Mouse (Mus musculus) hindlimb bud, embryonic 11.5 days (tissue): Measurements from ENCODE around the gene Polr3gl.
A peak's percentile ranks its signal among the peaks of the same experiment; 100 is the strongest.

Experiments used
- DNase-seq: peaks from one replicate; pipeline ENCODE4 v3.0.0-alpha.2; 2012; ENCODE audit warnings: low read depth, low spot score; ENCODE audit errors: extremely low spot score

Gene Polr3gl

DNA sequence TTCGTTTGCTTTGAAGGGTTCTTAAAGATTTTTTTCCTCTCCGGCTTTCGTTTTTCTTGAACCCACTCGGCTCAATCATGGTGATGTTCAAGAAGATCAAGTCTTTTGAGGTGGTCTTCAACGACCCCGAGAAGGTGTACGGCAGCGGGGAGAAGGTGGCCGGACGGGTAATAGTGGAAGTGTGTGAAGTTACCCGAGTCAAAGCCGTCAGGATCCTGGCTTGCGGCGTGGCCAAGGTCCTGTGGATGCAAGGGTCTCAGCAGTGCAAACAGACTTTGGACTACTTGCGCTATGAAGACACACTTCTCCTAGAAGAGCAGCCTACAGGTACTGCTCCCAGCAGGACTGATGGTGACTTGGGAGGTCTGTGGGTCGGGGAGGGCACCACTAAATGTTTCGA lies 35.8 kb downstream of the Polr3gl start:
- no peak for DNase-seq

DNA sequence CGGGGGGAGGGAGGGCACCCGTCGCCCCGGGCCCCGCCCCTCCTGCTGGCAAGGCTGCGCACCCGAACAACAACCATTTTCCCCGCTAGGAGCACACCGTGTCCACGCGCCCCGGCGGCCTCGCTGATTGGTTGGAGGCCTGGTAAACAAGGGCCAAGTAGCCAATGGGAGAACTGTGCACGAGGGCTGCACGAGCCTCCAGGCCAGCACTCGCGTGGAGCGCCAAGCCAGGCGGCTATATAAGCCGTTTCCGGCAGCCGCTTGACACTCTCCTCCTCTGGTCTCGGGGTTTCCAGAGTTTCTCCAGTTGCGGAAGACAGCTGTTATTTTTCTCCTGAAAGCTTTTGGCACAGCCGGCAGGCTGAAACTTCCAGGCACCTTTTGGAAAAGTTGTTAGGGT lies 36.3 kb downstream of the Polr3gl start, which contains the start of gene Txnip:
TSS of gene Txnip (plus strand) at position 264 of the 400 bp plus-strand sequence.
- peak; percentile 96 for DNase-seq

DNA sequence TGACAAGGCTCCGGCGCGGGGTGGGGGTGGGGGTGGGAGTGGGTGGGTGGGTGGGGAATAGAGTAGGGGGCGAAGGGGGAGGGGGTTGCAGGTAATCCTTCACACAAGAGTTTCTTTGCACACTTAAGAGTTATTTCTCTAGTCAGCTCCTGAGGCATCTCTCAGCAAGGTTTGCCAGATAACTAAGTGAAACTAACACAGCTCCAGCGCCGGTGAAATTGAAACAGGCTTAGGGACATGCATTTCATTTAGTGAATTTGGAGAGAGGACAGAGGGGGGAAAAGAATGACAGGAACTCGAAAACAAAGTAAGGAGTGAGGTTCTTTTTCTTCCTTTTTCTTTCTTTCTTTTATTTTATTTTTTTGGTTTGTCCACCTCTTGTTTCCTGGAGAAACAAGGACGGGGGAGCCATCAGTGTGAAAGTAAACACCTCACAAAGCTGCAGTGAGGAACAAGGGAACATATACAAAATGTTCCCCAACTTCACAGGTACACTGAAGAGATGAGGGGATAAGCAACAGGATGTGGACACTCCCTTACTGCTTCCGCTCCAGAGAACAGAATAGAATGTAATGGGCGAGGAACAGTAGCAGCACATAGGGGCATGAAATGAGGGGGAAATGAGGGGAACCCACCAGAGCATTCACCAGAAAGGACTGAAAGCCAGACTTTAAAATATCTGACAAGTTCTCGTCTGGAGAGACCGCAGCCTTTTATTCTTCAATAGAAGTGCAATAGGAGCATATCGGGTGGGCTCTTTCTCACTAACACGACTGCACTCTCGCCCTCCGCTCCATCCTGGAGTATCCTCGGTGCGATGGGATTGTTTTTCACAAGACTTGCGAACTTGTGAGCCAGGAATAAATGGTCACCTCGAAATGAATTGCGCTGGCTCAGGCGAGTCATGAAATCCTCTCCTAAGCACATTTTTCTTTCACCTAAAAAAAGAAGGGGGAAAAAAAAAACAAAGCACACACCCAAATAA lies 37.0 kb downstream of the Polr3gl start:
- DNase-seq = no peak

DNA sequence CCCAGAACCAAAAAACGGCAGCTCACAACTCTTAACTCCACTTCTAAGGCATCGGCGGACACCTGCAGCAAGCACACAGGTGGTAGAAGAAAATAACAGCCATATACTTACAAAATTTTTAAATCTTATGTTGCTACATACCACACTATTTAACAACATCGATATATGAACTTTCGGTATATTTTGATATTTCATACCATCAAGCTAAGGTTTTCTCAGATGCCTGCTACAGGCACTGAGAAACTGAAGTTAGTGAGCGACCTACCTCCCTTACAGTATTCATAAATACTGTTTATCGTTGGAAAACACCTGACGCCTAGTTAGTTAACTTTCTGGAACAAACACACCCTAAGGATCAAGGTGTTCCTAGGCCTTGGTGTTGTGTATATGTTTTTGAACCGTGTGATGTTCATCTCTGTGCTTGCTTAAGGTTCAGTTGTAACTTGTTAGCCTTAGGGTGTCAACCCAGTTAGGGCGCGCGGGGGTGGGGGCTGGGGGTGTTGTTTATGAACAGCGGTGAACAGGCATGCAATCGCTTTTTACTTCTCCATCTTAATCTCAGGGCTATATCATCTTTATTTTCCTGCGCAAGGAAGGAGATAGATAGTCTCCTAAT lies 37.9 kb downstream of the Polr3gl start:
- no peak for DNase-seq

- DNase-seq = no peak
These were observed 38.9 kb downstream of the Polr3gl start for GRCm38 (mm10) chr3:96555041-96555596.

DNA sequence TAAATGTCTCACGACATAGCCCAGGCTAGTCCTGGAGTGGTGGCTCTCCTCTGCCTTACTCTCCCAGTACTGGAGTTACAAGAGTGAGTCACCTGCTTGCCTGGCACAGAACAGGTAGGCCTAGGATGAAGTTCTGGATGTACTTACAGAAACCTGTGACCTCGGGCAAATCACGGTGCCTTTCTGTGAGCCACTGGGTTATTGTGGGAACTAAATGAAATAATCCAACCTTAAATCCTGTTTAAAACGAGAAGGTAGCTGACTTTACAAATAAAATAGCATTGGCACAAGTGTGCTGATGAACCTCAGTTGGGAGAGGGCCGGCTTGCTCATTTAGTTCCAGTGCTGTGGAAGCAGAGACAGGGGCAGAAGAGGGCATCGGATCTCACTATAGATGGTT lies 39.7 kb downstream of the Polr3gl start:
- DNase-seq = no peak

GRCm38 (mm10) chr3:96553601-96554000 lies 40.4 kb downstream of the Polr3gl start:
- DNase-seq = no peak

GRCm38 (mm10) chr3:96551890-96552289 lies 42.1 kb downstream of the Polr3gl start:
- DNase-seq = no peak

GRCm38 (mm10) chr3:96551203-96551602 lies 42.8 kb downstream of the Polr3gl start:
- DNase-seq = no peak

- DNase-seq = no peak
These were observed 44.6 kb downstream of the Polr3gl start for GRCm38 (mm10) chr3:96549346-96549745.

GRCm38 (mm10) chr3:96548824-96549223 lies 45.2 kb downstream of the Polr3gl start:
- DNase-seq = no peak

DNA sequence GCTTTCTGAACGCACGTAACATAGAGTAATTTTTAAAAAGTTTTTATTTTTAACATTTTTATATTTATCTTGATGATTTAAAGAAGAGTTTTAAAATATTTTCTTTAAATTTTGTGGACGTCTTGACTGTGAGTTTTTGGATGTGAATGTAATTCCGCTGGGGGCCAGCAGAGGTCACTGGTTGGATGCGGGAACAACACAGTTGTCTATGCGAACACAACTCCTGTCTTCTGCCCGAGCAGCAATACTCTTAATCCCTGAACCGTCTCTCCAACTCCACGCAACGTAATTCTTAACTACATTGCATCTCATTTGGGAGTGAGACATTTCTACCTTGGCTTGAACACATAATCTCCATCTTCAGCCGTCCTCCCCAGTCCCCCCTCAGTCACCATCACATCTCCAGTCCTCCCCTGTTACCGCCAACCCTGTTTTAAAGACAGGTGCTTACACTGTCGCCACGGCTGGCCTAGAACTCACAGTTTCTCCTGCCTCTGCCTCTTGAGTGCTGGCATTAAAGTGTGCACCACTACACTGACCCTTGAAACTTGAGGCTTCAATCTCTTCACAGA lies 46.5 kb downstream of the Polr3gl start:
- DNase-seq = no peak

DNA sequence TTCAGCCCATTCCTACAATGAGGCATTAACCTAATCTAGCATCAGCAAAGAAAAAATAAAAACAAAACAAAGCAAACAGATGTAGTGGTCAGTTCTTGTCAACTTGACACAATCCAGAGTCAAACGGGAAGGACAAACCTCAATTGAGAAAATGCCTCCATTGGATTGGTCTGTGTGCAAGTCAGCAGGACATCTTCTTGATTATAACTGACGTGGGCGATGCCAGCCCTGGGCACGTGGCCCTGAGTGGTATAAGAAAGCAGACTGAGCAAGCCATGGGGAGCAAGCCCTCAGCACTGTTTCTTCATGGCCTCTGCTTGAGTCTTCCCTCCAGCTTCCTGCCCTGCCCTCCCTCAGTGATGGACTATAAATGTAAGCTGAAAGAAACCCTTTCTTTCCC lies 47.1 kb downstream of the Polr3gl start:
- no peak for DNase-seq

- DNase-seq = no peak
These were observed 48.4 kb downstream of the Polr3gl start for GRCm38 (mm10) chr3:96545565-96545964.

DNA sequence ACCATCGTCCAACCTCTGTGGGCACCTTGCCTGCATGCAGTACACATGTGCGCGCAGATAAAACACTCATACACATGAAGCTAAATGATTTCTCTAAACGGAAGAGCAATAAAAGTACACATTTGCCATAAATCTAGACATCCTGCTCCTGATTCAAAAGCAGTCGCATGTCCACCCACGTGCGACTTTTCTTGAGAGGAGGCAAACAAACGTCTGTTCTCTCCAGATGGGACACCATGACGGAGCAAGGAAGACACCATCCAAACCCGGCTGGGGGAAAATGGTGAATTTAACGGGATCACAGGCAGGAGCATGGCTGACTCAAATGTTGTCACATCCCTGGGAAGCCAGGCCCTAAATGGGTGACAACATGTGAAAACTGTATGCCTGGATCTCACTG lies 50.6 kb downstream of the Polr3gl start:
- no peak for DNase-seq

DNA sequence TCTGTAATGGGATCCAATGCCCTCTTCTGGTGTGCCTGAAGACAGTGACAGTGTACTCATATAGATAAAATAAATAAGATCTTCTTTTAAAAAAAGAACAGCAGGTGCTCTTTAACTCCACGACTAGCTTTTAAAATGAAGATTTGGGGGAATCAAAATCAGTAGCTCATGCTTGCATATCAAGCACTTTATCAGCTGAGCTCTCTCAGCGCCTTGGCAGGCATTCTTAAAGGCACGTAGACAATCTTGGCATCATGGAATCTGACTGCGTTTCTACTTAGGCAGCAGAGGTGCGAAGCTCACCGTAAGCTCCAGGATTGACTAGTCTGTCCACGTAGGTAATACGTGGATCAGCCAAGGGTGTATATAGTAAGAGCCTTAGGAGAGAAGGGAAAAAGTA lies 51.4 kb downstream of the Polr3gl start:
- DNase-seq = no peak

- DNase-seq = no peak
These were observed 52.5 kb downstream of the Polr3gl start for GRCm38 (mm10) chr3:96541328-96542078.

DNA sequence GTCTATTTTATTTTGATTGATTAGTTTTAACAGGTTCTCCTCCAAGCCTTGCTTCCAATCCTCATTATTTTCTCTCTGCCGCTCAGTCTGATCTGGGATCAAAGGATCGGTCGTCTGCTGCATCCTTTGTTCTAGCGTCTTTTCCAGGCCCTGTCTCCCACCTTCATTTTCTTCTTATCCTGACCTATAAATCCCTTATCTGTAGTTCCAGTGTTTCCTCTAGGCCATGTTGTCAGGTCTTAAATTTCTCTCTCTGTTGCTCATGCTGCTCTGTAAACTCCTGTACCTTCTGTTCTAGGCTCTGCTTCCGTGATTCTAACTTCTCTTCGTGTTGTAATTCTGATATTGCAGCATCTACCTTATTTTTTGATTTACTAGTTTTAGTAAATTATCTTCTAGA lies 53.2 kb downstream of the Polr3gl start:
- DNase-seq = no peak

- no peak for DNase-seq
These were observed 54.7 kb downstream of the Polr3gl start for GRCm38 (mm10) chr3:96539316-96539715.

- DNase-seq = no peak
These were observed 59.7 kb downstream of the Polr3gl start for GRCm38 (mm10) chr3:96534300-96534699.

DNA sequence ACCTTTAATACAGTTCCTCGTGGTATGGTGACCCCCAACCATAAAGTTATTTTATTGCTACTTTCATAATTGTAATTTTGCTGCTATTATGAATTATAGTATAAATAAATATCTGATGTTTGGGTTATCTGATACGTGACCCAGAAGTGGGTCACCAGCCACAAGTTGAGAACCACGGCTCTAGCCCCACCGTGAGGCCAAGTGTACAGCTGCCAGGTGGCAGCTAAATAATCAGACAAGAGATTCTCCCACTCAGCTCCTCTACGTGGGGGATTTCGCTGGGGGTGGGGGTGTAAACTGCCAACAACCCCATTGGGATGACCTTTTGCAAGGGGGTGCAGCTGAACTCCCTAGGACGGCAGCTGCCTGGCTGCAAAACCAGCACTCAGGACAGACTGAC lies 61.9 kb downstream of the Polr3gl start:
- DNase-seq = no peak
